Mouse (Mus musculus) spleen, postnatal 36 days (tissue): ENCODE measurements at regions not wholly inside any gene's neighbourhood (a gene's known extent, or its start where the extent isn't known, plus 50 kb on each side); places are given as distances from the start of the nearest gene placed in this dataset.

ENCODE experiments used
- DNase-seq, 2 experiments: peaks; one replicate each; pipeline ENCODE4 v3.0.0; 2022; ENCODE audit warnings: low spot score in 2 of 2, mixed read lengths in 1 of 2

GRCm38 (mm10) chr11:84760622-84761196, 58.6 kb downstream of the Mrm1 start:
- DNase-seq = no peak

- DNase-seq = no peak
Observed at GRCm38 (mm10) chr11:84759478-84759986, 59.8 kb downstream of the Mrm1 start.

- DNase-seq = no peak
Observed at GRCm38 (mm10) chr11:84752007-84752406, 67.3 kb downstream of the Mrm1 start.

- no peak for DNase-seq
Observed at GRCm38 (mm10) chr11:84749490-84750349, 69.6 kb downstream of the Mrm1 start.

GRCm38 (mm10) chr11:84738769-84739589, 80.3 kb downstream of the Mrm1 start:
- DNase-seq = no peak

- no peak for DNase-seq
Observed at GRCm38 (mm10) chr11:84738128-84738527, 81.2 kb downstream of the Mrm1 start.

GRCm38 (mm10) chr11:84731890-84732289, 87.4 kb downstream of the Mrm1 start:
- DNase-seq = no peak

GRCm38 (mm10) chr11:84730218-84730617, 89.1 kb downstream of the Mrm1 start:
- DNase-seq = no peak

GRCm38 (mm10) chr11:84729189-84729588, 90.1 kb downstream of the Mrm1 start:
- DNase-seq = no peak

GRCm38 (mm10) chr11:84725936-84726613, 93.2 kb downstream of the Mrm1 start:
- DNase-seq = no peak

- peak in 1 of 2 experiments; percentile 4 for DNase-seq
Observed at GRCm38 (mm10) chr11:84725177-84725792, 94.0 kb downstream of the Mrm1 start.

- DNase-seq = no peak
Observed at GRCm38 (mm10) chr11:84724080-84724479, 95.2 kb downstream of the Mrm1 start.

- no peak for DNase-seq
Observed at GRCm38 (mm10) chr11:84722658-84723201, 96.6 kb downstream of the Mrm1 start.

- DNase-seq = no peak
Observed at GRCm38 (mm10) chr11:84721979-84722378, 97.3 kb downstream of the Mrm1 start.

- DNase-seq = no peak
Observed at GRCm38 (mm10) chr11:84721150-84721549, 98.2 kb downstream of the Mrm1 start.

- no peak for DNase-seq
Observed at GRCm38 (mm10) chr11:84719781-84720180, 99.5 kb downstream of the Mrm1 start.

- DNase-seq = no peak
Observed at GRCm38 (mm10) chr11:84712731-84713130, 106.6 kb downstream of the Mrm1 start.

- no peak for DNase-seq
Observed at GRCm38 (mm10) chr11:84711886-84712285, 107.4 kb downstream of the Mrm1 start.

- no peak for DNase-seq
Observed at GRCm38 (mm10) chr11:84708222-84708730, 111.0 kb downstream of the Mrm1 start.

GRCm38 (mm10) chr11:84707772-84708171, 111.5 kb downstream of the Mrm1 start:
- no peak for DNase-seq

- no peak for DNase-seq
Observed at GRCm38 (mm10) chr11:84706692-84707091, 112.6 kb downstream of the Mrm1 start.
